Mouse (Mus musculus): ENCODE data around the gene Lpar1.

DNA sequence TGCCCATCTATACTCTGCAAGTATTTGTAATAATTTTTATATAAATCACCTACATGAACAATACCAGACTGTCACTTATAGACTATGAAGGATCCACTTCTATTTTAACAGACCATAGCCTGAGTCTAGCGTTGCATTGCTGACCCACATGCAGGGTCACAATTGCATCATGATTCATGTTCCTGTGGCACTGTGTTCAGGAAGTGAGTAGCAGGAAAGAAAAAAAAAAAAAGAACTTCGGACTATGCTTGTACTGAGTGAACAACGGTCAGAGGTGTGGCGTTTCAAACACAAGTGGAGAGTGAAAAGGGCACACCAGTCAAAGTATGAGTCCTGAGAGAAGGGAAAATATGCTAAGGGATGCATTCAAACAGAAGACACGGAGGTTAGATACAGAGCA lies 90.7 kb downstream of the Lpar1 start:
- TF ChIP-seq TAL1 (IDR thresholded peaks at IDR 0.05; ENCODE audit: low read length): no peak
- no peak for TF ChIP-seq GATA1 (IDR thresholded peaks at IDR 0.05; ENCODE audit: low read length)

Measured in erythroblast, embryonic 14.5 days (primary cell).